Mouse (Mus musculus) C2C12 (cell line): Measurements from ENCODE around the gene Usp49.

Experiments used
- CEBPB ChIP-seq: IDR thresholded peaks from one replicate; pipeline ENCODE4 v1.6.1; 2011; ENCODE audit warnings: low read depth, mild to moderate bottlenecking, control low read depth, moderate library complexity
- CTCF ChIP-seq: IDR thresholded peaks from one replicate; pipeline ENCODE4 v1.5.1; 2011; ENCODE audit not compliant: control insufficient read depth, insufficient read depth, insufficient read length
- FOSL1 ChIP-seq: IDR thresholded peaks from one replicate; pipeline ENCODE4 v1.8.0; 2011; ENCODE audit warnings: mild to moderate bottlenecking, low read length; ENCODE audit not compliant: poor library complexity, insufficient read depth, severe bottlenecking
- MAX ChIP-seq: IDR thresholded peaks from one replicate; pipeline ENCODE4 v1.6.1; 2011; ENCODE audit warnings: mild to moderate bottlenecking, control low read depth
- MYOD1 ChIP-seq: IDR thresholded peaks from one replicate; pipeline ENCODE4 v1.6.1; 2011; ENCODE audit warnings: low read depth; ENCODE audit not compliant: control insufficient read depth, insufficient read length
- MYOG ChIP-seq: IDR thresholded peaks from one replicate; pipeline ENCODE4 v1.6.1; 2011; ENCODE audit not compliant: control insufficient read depth, insufficient read length; ENCODE audit errors: extremely low read depth
- USF1 ChIP-seq: IDR thresholded peaks from one replicate; pipeline ENCODE4 v1.6.1; 2011; ENCODE audit warnings: low read depth, mild to moderate bottlenecking, control low read depth, moderate library complexity

GRCm38 (mm10) chr17:47642992-47643391 is 12.5 kb downstream of the Usp49 start:
- TF ChIP-seq CTCF, result no peak
- no peak for TF ChIP-seq MYOD1
- no peak for TF ChIP-seq MAX
- no peak for TF ChIP-seq MYOG
- TF ChIP-seq CEBPB, result no peak
- TF ChIP-seq USF1, result no peak
- TF ChIP-seq FOSL1, result no peak
